Mouse (Mus musculus) kidney, embryonic 14.5 days (tissue): ENCODE results near the gene Flrt2. TPM values are rescaled to one million over a fixed set of nuclear protein-coding genes. Genes with fewer than 3 reads are reported as not detected.
A peak's percentile ranks its signal among the peaks of the same experiment; 100 is the strongest.

Experiments used
- ATAC-seq: fragments of 200-750 bp; cut with Nextera tagmentation; 2 replicates; pipeline ENCODE4 v1.8.0; 2017; ENCODE audit warnings: moderate number of reproducible peaks, mild to moderate bottlenecking, moderate TSS enrichment, moderate library complexity; ENCODE audit not compliant: low FRiP score, low TSS enrichment
- H3K27ac ChIP-seq: fragments of 300-500 bp; sonication (generic); 2 replicates; pipeline ENCODE4 v1.5.1; 2014; ENCODE audit warnings: low read depth, mild to moderate bottlenecking, low read length, moderate library complexity, mixed read lengths
- H3K27me3 ChIP-seq: fragments of 300-500 bp; sonication (generic); 2 replicates; pipeline ENCODE4 v1.6.1; 2014; ENCODE audit warnings: mild to moderate bottlenecking, low read length; ENCODE audit not compliant: control insufficient read depth, insufficient read depth
- H3K36me3 ChIP-seq: fragments of 300-500 bp; sonication (generic); 2 replicates; pipeline ENCODE4 v1.6.1; 2014; ENCODE audit warnings: low read length, mixed read lengths; ENCODE audit not compliant: control insufficient read depth, insufficient read depth
- H3K4me1 ChIP-seq: fragments of 300-500 bp; sonication (generic); 2 replicates; pipeline ENCODE4 v1.6.1; 2014; ENCODE audit warnings: low read length, mixed read lengths; ENCODE audit not compliant: control insufficient read depth, insufficient read depth
- H3K4me2 ChIP-seq: fragments of 300-500 bp; sonication (generic); replicated peaks from 2 replicates; pipeline ENCODE4 v1.6.1; 2014; ENCODE audit warnings: low read depth, mild to moderate bottlenecking, low read length
- H3K4me3 ChIP-seq: fragments of 300-500 bp; sonication (generic); 2 replicates; pipeline ENCODE4 v1.5.1; 2014; ENCODE audit warnings: mild to moderate bottlenecking, low read length
- H3K9ac ChIP-seq: fragments of 300-500 bp; sonication (generic); 2 replicates; pipeline ENCODE4 v1.6.1; 2014; ENCODE audit warnings: low read depth, mild to moderate bottlenecking, low read length, moderate library complexity
- H3K9me3 ChIP-seq: fragments of 300-500 bp; sonication (generic); 2 replicates; pipeline ENCODE4 v1.6.1; 2016; ENCODE audit warnings: low read length; ENCODE audit not compliant: control insufficient read depth
- WGBS: fragments of 180-500 bp; shearing (Covaris S2); extraction: QIAGEN DNeasy Blood & Tissue Kit; methylation state at CpG from one replicate; pipeline ENCODE4 v1.1.7; 2014; 5-methylcytosine and 5-hydroxymethylcytosine counted together
- polyA plus RNA-seq: library from polyadenylated mRNA; unstranded; fragments of >200 nt; fragmentation: Nextera tagmentation; extraction: Ambion mirVana; gene quantifications from 2 replicates; pipeline ENCODE4 v1.2.1, GENCODE M21; 2014

Flrt2 gene
- polyA plus RNA-seq, 1 experiment from 2014 or later: 45.3 TPM

DNA sequence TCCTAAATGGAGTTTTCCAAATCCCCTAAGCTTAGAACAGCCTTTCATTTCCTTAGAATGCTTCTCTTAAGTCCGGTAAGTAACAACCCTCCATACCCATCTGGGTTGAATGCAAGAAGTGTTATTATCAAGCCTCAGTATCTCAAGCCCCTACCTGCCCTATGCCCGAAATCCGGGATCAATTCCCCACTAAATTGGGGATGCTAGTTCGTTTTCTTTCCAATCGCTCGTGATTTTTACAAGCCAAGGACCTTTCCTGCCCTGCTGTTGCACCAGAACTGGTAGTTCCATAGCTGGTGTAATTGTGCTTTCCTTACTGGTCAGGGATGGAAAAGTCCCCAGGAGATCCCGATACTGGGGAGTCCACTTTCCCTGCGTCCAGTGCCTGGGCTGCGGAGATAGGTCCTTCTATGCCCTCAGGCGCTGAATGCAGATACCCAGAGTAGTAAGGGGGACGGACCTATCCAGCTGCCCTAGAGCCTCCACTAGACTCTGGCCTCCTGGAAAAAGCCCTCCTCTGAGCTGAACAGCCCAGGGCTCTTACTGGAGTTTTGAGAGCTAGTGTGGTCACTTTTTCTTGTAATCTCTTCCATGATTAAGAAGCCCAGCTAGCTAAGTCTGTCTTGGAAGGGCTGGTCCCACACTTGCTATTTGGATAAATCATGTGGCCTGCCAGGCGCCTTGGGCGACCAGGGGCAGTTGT, 1.1 kb downstream of the Flrt2 start:
- Histone ChIP-seq H3K4me2 (peak overlapping the region; percentile 86), H3K27ac (no peak overlapping the region), H3K9me3 (no peaks in the 10 kb centered on the region), H3K4me3 (peak overlapping the region; percentile 88), H3K4me1 (0 out of 2 replicates have a peak, but pooled peaks cover 7% of the 10 kb centered on the region), H3K9ac (peak overlapping the region; percentile 82; the same call in 1 of the 2 replicates), H3K27me3 (peaks cover 5% of the 10 kb centered on the region; the same call in 1 of the 2 replicates), H3K36me3 (no peaks in the 10 kb centered on the region)
- 2% methylated on average over 13 of the region's 13 CpGs for WGBS
- ATAC-seq: no peak

DNA sequence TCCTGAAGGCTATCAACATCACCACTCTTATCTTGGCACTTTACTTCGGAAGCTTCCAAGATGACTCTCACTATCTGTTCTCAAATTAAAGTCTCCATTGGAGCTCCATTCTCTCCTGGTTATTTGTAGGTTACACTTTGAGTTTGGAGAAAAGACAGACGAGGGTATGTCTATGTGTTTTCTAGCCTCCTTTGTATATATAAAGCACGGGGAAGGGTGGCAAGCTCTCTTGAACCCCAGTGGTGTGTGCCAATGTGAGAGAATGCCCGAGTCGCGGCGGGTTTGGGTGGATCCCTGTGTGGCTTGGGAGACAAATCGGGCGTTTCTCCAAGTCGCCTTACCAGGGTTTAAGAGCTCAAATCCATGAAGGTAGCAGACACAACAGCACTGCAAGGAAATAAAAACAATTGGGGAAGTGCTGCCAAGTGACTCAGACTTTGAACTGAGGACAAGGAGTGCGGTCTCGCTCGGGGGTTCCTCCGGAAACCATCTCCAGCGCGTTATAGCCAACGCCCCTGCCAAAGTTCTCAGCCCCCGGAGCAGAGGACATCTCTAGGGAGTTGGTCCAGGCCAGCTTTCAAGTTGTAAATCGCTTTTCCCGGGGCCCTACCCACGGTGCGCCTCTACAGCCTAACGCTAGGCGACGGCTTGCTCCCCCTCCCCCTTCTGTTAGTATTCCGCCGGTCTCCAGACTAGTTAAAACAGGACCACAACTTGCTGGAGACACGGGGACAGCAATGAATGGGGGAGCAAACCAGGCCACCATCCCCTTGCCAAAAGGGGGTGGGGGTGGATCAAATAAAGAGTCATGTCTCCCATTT, 1.8 kb downstream of the Flrt2 start:
- WGBS: 1% methylated on average over 28 of the region's 28 CpGs
- H3K4me2 ChIP-seq: peak overlapping the region; percentile 86
- H3K4me1 ChIP-seq: 0 out of 2 replicates have a peak, but pooled peaks cover 8% of the 10 kb centered on the region
- ATAC-seq: no peak
- peak overlapping the region; percentile 88 for H3K4me3 ChIP-seq
- peak overlapping the region; percentile 11; the same call in 1 of the 2 replicates for H3K27ac ChIP-seq
- peak overlapping the region; percentile 82 for H3K9ac ChIP-seq
- peaks cover 5% of the 10 kb centered on the region; the same call in 1 of the 2 replicates for H3K27me3 ChIP-seq
- H3K9me3 ChIP-seq: no peaks in the 10 kb centered on the region
- H3K36me3 ChIP-seq: no peaks in the 10 kb centered on the region

DNA sequence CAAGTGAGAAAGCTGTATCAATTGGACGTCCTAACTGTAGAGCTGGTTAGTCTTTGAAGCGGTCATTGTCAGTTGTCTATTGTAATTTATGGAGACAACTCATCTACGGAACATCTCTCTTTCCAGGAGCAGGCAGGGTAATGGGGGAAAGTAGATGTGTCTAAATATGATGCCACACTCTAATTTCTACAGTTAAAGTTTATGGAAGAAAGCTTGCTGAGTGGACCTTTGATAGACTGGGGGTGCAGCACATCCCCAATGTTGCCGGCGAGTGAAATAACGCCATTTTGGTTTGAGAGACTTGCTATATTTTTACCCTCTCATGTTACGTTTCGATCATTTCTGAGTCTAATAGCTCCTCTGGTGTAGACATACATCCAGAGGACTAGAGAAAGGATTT, 2.5 kb downstream of the Flrt2 start:
- peaks cover 13% of the 10 kb centered on the region; the same call in 1 of the 2 replicates for H3K4me1 ChIP-seq
- H3K9me3 ChIP-seq: no peaks in the 10 kb centered on the region
- H3K9ac ChIP-seq: peak overlapping the region; percentile 82
- H3K36me3 ChIP-seq: no peaks in the 10 kb centered on the region
- peak overlapping the region; percentile 11; the same call in 1 of the 2 replicates for H3K27ac ChIP-seq
- peak overlapping the region; percentile 88 for H3K4me3 ChIP-seq
- no peak for ATAC-seq
- peaks cover 5% of the 10 kb centered on the region; the same call in 1 of the 2 replicates for H3K27me3 ChIP-seq
- peak overlapping the region; percentile 86 for H3K4me2 ChIP-seq
- WGBS: under 1% methylated on average over 8 of the region's 8 CpGs

DNA sequence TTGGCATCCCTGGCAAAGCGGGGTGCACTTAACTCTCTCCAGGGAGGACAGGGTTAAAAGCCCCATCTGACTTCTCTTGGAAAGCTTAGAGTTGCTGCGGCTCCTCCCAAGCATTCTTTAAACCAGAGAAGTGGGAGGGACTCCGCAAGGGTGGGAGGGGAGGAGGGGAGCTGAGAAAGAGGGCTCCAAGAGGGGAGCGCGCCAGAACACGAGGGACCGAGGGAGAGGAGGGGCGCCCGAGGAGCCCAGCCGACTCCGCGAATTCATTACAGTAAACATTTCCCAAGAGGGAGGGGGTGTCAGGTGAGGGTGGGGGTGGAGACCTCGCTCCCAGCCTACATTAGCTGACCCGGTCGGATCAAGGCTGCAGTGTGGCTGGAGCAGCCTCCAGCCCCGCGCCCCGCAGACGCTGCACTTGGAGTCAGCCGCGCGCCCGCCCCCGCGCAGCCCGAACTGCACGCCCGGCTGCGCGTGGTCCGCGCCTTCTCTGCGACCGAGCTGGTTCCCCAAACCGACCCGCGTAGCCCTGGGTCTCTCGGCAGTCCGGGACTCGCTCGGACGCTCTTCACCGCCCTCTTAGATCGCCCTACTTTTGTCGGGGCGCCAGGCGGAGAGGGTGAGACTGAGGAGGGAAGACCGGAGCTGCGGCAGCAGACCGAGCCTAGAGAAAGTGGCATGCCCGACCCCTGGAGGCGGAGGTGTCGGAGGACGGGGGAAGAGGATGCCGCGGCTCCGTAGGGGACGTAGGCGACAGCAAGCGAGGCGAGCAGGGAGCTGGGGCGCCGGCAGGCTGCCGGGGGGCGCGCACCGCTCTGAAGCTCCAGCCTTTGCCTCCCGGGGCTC, 3.2 kb downstream of the Flrt2 start:
- no peaks in the 10 kb centered on the region for H3K36me3 ChIP-seq
- under 1% methylated on average over 61 of the region's 68 CpGs for WGBS
- peak overlapping the region; percentile 86 for H3K4me2 ChIP-seq
- H3K4me3 ChIP-seq: peak overlapping the region; percentile 88
- peaks cover 5% of the 10 kb centered on the region; the same call in 1 of the 2 replicates for H3K27me3 ChIP-seq
- peak; percentile 93 for ATAC-seq
- peaks cover 13% of the 10 kb centered on the region; the same call in 1 of the 2 replicates for H3K4me1 ChIP-seq
- peak overlapping the region; percentile 82 for H3K9ac ChIP-seq
- H3K27ac ChIP-seq: peak overlapping the region; percentile 94
- H3K9me3 ChIP-seq: no peaks in the 10 kb centered on the region

DNA sequence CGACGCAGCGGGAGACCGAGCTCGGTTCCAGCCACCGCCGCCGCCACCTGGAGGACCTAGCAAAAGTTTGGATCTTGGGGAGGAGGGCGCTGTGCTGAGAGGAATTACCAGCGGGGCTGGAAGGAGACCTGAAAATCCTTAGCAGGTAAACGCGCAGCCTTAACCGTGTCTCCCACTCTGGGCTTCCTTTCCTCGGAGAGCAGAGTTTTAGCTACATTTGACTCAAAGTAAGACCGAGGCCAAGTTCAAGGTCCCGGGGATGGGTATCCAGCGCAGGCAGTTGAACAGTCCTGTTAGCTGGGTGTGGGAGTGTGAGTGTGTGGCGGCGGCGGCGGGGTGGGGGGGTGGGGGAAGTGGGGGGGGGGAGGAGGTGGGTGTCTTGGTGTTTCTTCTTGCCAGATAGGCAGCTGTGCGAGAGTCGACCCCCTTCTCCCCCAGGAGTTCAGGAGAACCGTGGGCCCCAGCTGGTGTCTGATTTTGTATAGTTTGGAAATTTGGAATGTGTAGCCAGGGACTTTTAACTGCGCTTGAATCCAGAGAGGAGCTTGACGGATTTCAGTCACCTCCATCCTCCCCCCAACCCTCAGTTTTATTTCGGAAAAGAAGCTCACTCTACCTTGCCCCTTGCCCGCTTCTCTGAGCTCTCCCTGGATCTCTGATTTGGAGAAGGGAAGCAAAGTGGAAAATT, 4.0 kb downstream of the Flrt2 start:
- Histone ChIP-seq H3K36me3 (no peaks in the 10 kb centered on the region), H3K27ac (peak overlapping the region; percentile 94), H3K9ac (peak overlapping the region; percentile 82), H3K4me3 (peak overlapping the region; percentile 88), H3K4me2 (peak overlapping the region; percentile 86), H3K9me3 (no peaks in the 10 kb centered on the region), H3K27me3 (peaks cover 5% of the 10 kb centered on the region; the same call in 1 of the 2 replicates), H3K4me1 (peaks cover 17% of the 10 kb centered on the region; the same call in 1 of the 2 replicates)
- WGBS: 0% methylated on average over 26 of the region's 28 CpGs
- ATAC-seq: no peak

DNA sequence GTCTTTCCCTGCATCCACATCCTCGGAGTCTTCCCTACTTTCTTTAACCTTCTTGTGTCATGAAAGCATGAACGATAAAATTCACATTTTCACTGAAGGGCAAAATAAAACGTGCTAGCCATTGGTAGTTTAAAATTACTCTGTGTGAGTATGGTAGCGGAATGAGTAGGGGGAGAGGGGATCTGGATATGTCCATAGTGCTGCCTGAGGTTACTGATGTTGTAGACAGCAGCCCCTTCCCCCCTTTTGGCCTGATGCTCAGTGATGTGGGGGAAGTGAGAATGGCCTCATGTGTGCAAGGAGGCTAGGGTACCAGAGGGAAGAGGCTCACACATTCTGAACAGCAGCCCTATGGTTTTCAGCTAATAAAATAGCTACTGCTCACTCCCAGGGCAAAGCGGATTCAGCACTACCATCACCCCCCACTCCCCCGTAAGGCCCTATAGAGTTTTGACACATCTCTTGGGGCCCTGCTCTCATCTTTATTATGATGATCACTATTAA, 4.5 kb downstream of the Flrt2 start:
- peak overlapping the region; percentile 94; the same call in 1 of the 2 replicates for H3K27ac ChIP-seq
- peak overlapping the region; percentile 88 for H3K4me3 ChIP-seq
- H3K27me3 ChIP-seq: peaks cover 5% of the 10 kb centered on the region; the same call in 1 of the 2 replicates
- no peaks in the 10 kb centered on the region for H3K9me3 ChIP-seq
- WGBS: under 1% methylated on average over 6 of the region's 6 CpGs
- peaks cover 17% of the 10 kb centered on the region; the same call in 1 of the 2 replicates for H3K4me1 ChIP-seq
- ATAC-seq: no peak
- peak overlapping the region; percentile 82 for H3K9ac ChIP-seq
- H3K4me2 ChIP-seq: peak overlapping the region; percentile 86
- no peaks in the 10 kb centered on the region for H3K36me3 ChIP-seq

DNA sequence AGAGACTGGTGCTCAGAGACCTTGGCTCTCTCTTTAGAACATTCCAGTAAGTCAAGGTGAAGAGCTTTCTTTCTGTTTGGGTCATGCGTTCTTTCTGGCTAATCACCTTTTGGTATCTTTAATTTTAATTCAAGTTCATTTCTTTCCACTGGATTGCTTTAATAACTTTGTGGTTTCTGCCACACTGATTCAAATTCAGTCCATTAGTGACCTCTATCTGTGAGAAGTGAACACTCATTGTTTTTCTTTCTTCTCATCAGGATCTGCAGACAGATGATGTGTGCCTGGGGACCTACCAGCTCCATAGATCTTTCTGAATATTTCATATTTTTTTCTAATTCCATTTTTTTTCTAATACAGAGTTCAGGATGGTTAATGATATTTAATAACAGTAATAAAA, 6.5 kb downstream of the Flrt2 start:
- Histone ChIP-seq H3K9ac (peak overlapping the region; percentile 82; the same call in 1 of the 2 replicates), H3K36me3 (no peaks in the 10 kb centered on the region), H3K9me3 (no peaks in the 10 kb centered on the region), H3K27ac (no peak overlapping the region), H3K4me3 (peak overlapping the region; percentile 88), H3K27me3 (no peaks in the 10 kb centered on the region), H3K4me1 (peaks cover 17% of the 10 kb centered on the region; the same call in 1 of the 2 replicates), H3K4me2 (peak overlapping the region; percentile 86)
- no peak for ATAC-seq
- 41% methylated on average over 1 of the region's 1 CpGs for WGBS

DNA sequence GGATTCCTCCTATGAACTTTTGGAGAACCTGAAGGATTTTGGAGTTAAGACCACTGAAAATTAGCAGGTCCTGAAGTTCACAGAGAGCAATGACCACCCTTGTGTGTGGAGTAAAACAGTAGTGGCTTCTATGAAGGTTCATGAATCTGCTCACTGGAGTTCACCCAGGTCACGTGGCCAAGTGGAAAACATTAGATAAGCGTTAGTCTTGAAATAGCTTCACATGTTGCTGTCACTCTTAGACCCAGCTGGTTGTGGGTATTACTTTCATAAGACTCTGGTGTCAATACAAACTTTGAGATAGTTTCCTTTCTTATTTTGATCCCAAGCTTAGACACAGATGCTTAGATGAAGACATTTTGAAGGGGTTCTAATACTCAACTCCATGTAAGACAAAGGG, 8.7 kb downstream of the Flrt2 start:
- ATAC-seq: no peak
- peaks cover 17% of the 10 kb centered on the region; the same call in 1 of the 2 replicates for H3K4me1 ChIP-seq
- no peaks in the 10 kb centered on the region for H3K36me3 ChIP-seq
- no peak overlapping the region for H3K27ac ChIP-seq
- WGBS: 70% methylated on average over 2 of the region's 2 CpGs
- no peak overlapping the region for H3K4me2 ChIP-seq
- no peak overlapping the region for H3K4me3 ChIP-seq
- H3K9me3 ChIP-seq: no peaks in the 10 kb centered on the region
- no peak overlapping the region for H3K9ac ChIP-seq
- H3K27me3 ChIP-seq: no peaks in the 10 kb centered on the region
